Mouse (Mus musculus): Measurements from ENCODE around the gene Bend4. TPM values are rescaled to one million over a fixed set of nuclear protein-coding genes. Genes with fewer than 3 reads are reported as not detected.

Gene Bend4
- polyA plus RNA-seq, 1 experiment: 0.89 TPM

GRCm38 (mm10) chr5:67462331-67462730 lies 34.2 kb upstream of the Bend4 start:
- 94% methylated on average over 4 of the region's 4 CpGs for WGBS
- DNase-seq: no peak
- TF ChIP-seq POLR2A (IDR thresholded peaks at IDR 0.05; ENCODE audit: control insufficient read depth, extremely low read depth, insufficient read depth, low read length, poor library complexity) (no peak), CTCF (IDR thresholded peaks at IDR 0.05; ENCODE audit: borderline replicate concordance, control insufficient read depth, extremely low read depth, insufficient read depth, low read length, poor library complexity) (no peak)
- Histone ChIP-seq H3K36me3 (ENCODE audit: control insufficient read depth, insufficient read depth, low read length) (no peaks in the 10 kb centered on the region), H3K4me1 (replicated peaks; ENCODE audit: control insufficient read depth, insufficient read depth, low read length) (no peaks in the 10 kb centered on the region), H3K4me3 (ENCODE audit: control insufficient read depth, insufficient read depth, low read length) (no peak overlapping the region), H3K27me3 (ENCODE audit: control insufficient read depth, insufficient read depth, low read length) (no peaks in the 10 kb centered on the region), H3K27ac (ENCODE audit: control insufficient read depth, insufficient read depth, low read length) (no peak overlapping the region)

- H3K36me3 ChIP-seq (ENCODE audit: control insufficient read depth, insufficient read depth, low read length): no peaks in the 10 kb centered on the region
- no peaks in the 10 kb centered on the region for H3K4me1 ChIP-seq (replicated peaks; ENCODE audit: control insufficient read depth, insufficient read depth, low read length)
- H3K27me3 ChIP-seq (ENCODE audit: control insufficient read depth, insufficient read depth, low read length): no peaks in the 10 kb centered on the region
- no peak overlapping the region for H3K4me3 ChIP-seq (ENCODE audit: control insufficient read depth, insufficient read depth, low read length)
- no peak overlapping the region for H3K27ac ChIP-seq (ENCODE audit: control insufficient read depth, insufficient read depth, low read length)
- DNase-seq: no peak
- WGBS: 88% methylated on average over 4 of the region's 4 CpGs
- TF ChIP-seq CTCF (IDR thresholded peaks at IDR 0.05; ENCODE audit: borderline replicate concordance, control insufficient read depth, extremely low read depth, insufficient read depth, low read length, poor library complexity): no peak
- no peak for TF ChIP-seq POLR2A (IDR thresholded peaks at IDR 0.05; ENCODE audit: control insufficient read depth, extremely low read depth, insufficient read depth, low read length, poor library complexity)
Measured at GRCm38 (mm10) chr5:67456841-67457240, 28.7 kb upstream of the Bend4 start.

GRCm38 (mm10) chr5:67454282-67454681 lies 26.2 kb upstream of the Bend4 start:
- no peak for TF ChIP-seq POLR2A (IDR thresholded peaks at IDR 0.05; ENCODE audit: control insufficient read depth, extremely low read depth, insufficient read depth, low read length, poor library complexity)
- no peak for TF ChIP-seq CTCF (IDR thresholded peaks at IDR 0.05; ENCODE audit: borderline replicate concordance, control insufficient read depth, extremely low read depth, insufficient read depth, low read length, poor library complexity)
- peaks cover 5% of the 10 kb centered on the region for H3K4me1 ChIP-seq (replicated peaks; ENCODE audit: control insufficient read depth, insufficient read depth, low read length)
- no peaks in the 10 kb centered on the region for H3K27me3 ChIP-seq (ENCODE audit: control insufficient read depth, insufficient read depth, low read length)
- DNase-seq: no peak
- WGBS: 97% methylated on average over 1 of the region's 1 CpGs
- H3K4me3 ChIP-seq (ENCODE audit: control insufficient read depth, insufficient read depth, low read length): no peak overlapping the region
- no peaks in the 10 kb centered on the region for H3K36me3 ChIP-seq (ENCODE audit: control insufficient read depth, insufficient read depth, low read length)
- no peak overlapping the region for H3K27ac ChIP-seq (ENCODE audit: control insufficient read depth, insufficient read depth, low read length)

- Histone ChIP-seq H3K27me3 (ENCODE audit: control insufficient read depth, insufficient read depth, low read length) (no peaks in the 10 kb centered on the region), H3K4me1 (replicated peaks; ENCODE audit: control insufficient read depth, insufficient read depth, low read length) (peaks cover 5% of the 10 kb centered on the region), H3K27ac (ENCODE audit: control insufficient read depth, insufficient read depth, low read length) (no peak overlapping the region), H3K36me3 (ENCODE audit: control insufficient read depth, insufficient read depth, low read length) (no peaks in the 10 kb centered on the region), H3K4me3 (ENCODE audit: control insufficient read depth, insufficient read depth, low read length) (0 out of 2 replicates have a peak overlapping the region, but pooled peaks have one; percentile 7)
- DNase-seq: peak; percentile 4
- 16% methylated on average over 21 of the region's 21 CpGs for WGBS
- TF ChIP-seq POLR2A (IDR thresholded peaks at IDR 0.05; ENCODE audit: control insufficient read depth, extremely low read depth, insufficient read depth, low read length, poor library complexity) (no peak), CTCF (IDR thresholded peaks at IDR 0.05; ENCODE audit: borderline replicate concordance, control insufficient read depth, extremely low read depth, insufficient read depth, low read length, poor library complexity) (no peak)
Measured at GRCm38 (mm10) chr5:67449957-67450630, 22.0 kb upstream of the Bend4 start.

GRCm38 (mm10) chr5:67446526-67446925 lies 18.4 kb upstream of the Bend4 start:
- WGBS: 71% methylated on average over 2 of the region's 2 CpGs
- Histone ChIP-seq H3K27me3 (ENCODE audit: control insufficient read depth, insufficient read depth, low read length) (no peaks in the 10 kb centered on the region), H3K36me3 (ENCODE audit: control insufficient read depth, insufficient read depth, low read length) (no peaks in the 10 kb centered on the region), H3K27ac (ENCODE audit: control insufficient read depth, insufficient read depth, low read length) (no peak overlapping the region), H3K4me3 (ENCODE audit: control insufficient read depth, insufficient read depth, low read length) (no peak overlapping the region), H3K4me1 (replicated peaks; ENCODE audit: control insufficient read depth, insufficient read depth, low read length) (peaks cover 5% of the 10 kb centered on the region)
- no peak for TF ChIP-seq CTCF (IDR thresholded peaks at IDR 0.05; ENCODE audit: borderline replicate concordance, control insufficient read depth, extremely low read depth, insufficient read depth, low read length, poor library complexity)
- DNase-seq: no peak

GRCm38 (mm10) chr5:67444217-67445050 lies 16.3 kb upstream of the Bend4 start:
- Histone ChIP-seq H3K27ac (ENCODE audit: control insufficient read depth, insufficient read depth, low read length) (no peak overlapping the region), H3K36me3 (ENCODE audit: control insufficient read depth, insufficient read depth, low read length) (no peaks in the 10 kb centered on the region), H3K4me1 (replicated peaks; ENCODE audit: control insufficient read depth, insufficient read depth, low read length) (no peaks in the 10 kb centered on the region), H3K4me3 (ENCODE audit: control insufficient read depth, insufficient read depth, low read length) (no peak overlapping the region), H3K27me3 (ENCODE audit: control insufficient read depth, insufficient read depth, low read length) (no peaks in the 10 kb centered on the region)
- TF ChIP-seq POLR2A (IDR thresholded peaks at IDR 0.05; ENCODE audit: control insufficient read depth, extremely low read depth, insufficient read depth, low read length, poor library complexity) (no peak), CTCF (IDR thresholded peaks at IDR 0.05; ENCODE audit: borderline replicate concordance, control insufficient read depth, extremely low read depth, insufficient read depth, low read length, poor library complexity) (no peak)
- WGBS: 87% methylated on average over 17 of the region's 17 CpGs
- no peak for DNase-seq

Data from thymus, adult 2 months (tissue).